Mouse (Mus musculus): ENCODE measurements around the gene Aldh3b3. TPM values are rescaled to one million over a fixed set of nuclear protein-coding genes. Genes with fewer than 3 reads are reported as not detected.

Gene Aldh3b3
- polyA plus RNA-seq (2015; fragmentation: Nextera tagmentation; extraction: Ambion mirVana), result 0.07 TPM in 1 of 2 replicates, not detected in the other

DNA sequence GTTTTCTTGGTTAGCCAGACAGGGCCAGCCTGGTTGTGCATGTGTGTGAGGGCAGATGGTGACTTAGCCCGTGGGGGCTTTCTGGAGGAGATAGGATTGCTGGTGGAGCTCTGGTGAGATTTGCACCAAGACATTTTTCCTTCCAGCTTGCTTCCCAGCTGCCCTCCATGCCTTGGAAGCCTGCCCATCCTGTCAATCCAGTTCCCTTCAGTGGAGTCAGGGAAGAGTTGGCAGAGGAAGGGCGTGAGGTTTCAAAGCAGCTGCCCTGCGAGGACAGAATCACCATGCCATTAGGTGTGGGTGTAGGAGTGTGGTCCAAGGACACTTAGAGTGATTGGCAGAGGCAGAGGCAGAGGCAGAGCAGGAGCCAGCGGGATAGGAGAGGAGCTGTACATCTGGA is at the start of gene Aldh3b3:
Gene Aldh3b3 (plus strand): TSS at position 176 of the 400 bp plus-strand sequence.
- no peak for DNase-seq (ENCODE audit: low spot score)

- DNase-seq (ENCODE audit: low spot score), result no peak
Observed at GRCm38 (mm10) chr19:3910206-3910605, 48.2 kb upstream of the Aldh3b3 start.

DNA sequence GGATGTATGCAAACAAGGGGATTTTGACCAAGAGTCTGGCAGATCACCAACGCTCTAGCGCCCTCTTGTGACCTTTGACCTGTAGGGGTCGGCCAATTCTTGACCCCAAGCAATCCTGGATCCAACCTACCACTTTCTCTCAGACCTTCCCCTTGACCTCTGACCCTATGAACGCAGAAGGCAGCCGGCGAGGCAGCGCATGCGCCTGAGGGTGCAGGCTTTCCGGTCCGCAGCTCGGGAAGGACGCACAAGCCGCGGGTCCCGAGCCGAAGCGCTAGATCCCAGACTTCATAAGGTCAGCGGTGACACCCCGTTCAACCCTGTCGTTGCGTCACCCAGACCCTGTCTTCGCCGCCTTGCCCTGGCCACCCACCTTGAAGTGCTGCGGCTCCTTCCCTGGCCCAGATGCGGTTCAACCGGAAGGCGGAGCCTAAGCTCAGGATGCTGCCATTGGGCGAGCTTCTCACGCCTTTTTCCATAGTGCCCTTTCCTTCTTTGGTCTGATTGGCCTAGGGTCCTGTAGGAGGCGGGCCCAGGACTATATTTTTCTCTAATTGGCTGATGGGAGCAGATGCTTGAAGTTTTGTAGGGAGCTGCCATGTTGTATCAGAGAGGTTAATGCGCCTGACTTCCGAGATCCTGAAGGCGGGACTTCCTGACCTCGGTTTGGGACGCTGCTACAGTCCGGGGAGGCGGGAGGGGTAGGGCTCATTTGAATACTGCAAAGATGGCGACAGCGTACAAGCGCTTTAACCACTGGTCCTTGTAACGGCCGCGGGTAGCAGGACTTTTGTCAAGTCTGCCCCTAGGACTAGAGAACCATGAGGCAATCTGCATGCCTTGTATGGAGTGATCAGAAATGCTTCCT is 45.9 kb upstream of the Aldh3b3 start, which contains the start of gene Ndufs8:
Gene Ndufs8 (minus strand): TSS at position 438 of the 868 bp plus-strand sequence.
- peak; percentile 98 for DNase-seq (ENCODE audit: low spot score)

DNA sequence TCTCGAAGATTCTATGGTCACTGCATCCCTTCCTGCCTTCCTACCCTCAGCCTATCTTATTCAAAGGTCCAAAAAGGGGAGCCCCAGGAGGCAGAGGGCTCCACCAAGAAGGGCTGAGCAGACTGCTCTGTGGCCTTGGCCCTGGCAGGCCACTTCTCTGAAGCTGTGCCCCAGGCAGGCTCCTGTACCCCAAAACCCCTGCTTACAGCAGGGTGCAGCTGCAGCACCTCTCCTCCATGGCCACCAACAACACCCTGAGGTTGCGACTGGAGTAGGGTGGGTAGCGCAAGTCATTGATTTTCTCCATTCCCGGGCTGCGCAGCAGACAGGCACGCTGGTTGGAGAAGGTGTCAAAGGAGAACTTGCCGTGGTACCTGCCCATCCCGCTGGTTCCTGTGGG is 44.8 kb upstream of the Aldh3b3 start:
- DNase-seq (ENCODE audit: low spot score), result no peak

DNA sequence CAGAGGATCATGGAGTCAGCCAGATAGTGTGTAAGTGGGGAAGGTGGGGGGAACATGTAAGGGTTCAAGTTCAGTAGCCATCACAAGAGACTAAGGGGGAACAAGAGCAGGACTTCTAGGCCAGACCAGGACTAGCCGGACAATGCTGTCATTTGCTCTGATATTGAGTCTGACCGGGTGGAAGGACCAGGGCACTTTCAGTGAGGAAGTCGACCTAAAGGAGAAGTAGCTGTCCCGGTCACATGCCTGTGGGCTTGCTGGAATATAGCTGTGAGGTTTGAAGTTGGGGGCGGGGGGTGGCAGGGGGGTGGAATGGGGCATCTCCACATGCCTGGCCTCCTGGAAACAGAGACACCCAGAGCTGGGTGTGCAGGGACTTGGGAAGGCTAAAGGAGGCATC is 43.9 kb upstream of the Aldh3b3 start:
- DNase-seq (ENCODE audit: low spot score), result no peak

- no peak for DNase-seq (ENCODE audit: low spot score)
Observed at GRCm38 (mm10) chr19:3916727-3917126, 41.7 kb upstream of the Aldh3b3 start.

DNA sequence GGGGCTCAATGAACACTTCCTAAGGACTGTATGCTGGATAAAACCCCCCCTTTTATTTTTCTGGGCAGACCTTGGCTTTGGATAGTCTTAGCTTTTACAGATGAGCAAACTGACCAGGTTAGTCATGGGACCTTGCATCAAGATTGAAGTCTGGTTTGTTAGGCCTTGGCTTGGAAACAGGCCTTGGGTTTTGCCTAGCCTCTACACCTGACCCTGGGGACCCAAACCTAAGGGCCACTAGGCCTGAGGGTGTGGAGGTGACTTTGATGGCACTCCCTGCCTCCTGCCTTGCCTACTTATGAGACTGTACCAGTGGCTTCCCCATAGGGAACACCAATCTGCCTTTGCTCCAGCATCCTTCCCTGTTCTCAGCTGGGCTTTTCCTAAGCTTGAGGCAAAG is 38.5 kb upstream of the Aldh3b3 start:
- no peak for DNase-seq (ENCODE audit: low spot score)

DNA sequence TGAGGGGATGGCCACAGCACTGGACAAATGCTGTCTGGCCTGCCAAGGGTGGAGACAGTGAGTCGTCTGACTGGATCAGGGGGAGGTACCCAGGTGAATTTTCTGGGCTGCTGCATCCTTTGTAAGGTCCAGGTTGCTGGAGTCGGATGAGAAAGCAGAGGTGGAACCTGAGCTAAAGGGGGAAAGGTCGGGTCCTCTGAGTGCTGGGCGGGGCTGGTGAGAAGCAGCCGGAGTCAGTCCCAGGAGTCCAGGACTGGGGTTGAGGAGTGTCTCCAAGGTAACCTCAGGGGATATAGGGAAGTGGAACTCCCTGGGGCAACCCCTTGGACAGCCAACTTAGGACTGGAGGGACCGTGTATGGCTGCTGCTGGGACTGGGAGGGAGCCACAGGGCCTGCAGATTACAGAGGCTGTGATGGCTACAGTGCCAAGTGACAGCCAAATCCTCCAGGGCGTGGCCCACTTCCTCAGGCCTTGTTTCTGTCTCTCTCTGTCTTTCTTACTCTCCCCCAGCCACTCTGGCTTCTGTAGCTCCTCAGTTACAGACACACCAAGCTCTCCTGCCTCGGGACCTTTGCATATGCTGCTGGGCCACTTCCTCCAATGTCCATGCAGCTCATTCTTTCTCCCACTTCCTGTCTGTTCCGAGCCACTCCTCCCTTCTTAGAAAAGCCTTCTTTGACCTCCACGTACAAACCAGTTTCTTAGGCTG is 35.6 kb upstream of the Aldh3b3 start:
- no peak for DNase-seq (ENCODE audit: low spot score)

GRCm38 (mm10) chr19:3923586-3923985 is 34.9 kb upstream of the Aldh3b3 start:
- peak; percentile 48 for DNase-seq (ENCODE audit: low spot score)

DNA sequence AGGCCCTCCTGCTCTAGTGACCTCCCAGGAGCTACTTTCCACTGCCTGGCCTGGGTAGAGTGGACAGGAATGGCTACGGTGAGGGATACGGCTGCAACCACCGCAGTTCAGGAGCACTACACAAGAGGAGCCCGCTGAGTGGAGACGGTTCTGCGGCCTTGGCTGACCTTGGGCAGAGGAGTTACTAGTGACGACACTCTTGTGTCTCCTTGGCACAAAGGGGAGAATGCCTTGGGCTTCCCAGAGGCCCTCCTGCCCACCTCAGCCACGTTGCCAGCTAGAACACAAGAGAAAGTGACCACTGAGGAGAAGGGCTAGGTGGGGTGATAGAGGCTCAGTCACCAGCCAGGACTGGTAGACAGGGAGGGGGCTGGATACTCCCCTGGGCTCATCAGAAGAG is 34.3 kb upstream of the Aldh3b3 start:
- DNase-seq (ENCODE audit: low spot score), result no peak

DNA sequence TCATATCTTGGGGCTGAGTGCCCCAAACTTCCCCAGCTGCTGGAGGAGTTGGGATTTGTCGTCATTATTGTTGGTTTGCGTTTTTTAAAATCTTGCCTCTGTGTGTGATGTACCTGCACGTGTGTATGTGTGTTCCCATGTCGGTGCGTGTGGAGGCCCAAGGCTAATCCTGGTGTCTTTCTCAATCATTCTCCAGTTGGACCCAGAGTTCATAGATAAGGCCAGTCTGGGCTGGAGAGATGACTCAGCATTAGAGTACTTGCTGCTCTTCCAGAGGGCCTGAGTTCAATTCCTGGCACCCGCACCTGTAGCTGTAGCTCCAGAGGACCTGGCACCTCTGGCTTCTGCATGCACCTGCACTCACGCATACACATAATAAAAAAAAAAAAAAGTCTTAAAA is 33.6 kb upstream of the Aldh3b3 start:
- DNase-seq (ENCODE audit: low spot score), result no peak

DNA sequence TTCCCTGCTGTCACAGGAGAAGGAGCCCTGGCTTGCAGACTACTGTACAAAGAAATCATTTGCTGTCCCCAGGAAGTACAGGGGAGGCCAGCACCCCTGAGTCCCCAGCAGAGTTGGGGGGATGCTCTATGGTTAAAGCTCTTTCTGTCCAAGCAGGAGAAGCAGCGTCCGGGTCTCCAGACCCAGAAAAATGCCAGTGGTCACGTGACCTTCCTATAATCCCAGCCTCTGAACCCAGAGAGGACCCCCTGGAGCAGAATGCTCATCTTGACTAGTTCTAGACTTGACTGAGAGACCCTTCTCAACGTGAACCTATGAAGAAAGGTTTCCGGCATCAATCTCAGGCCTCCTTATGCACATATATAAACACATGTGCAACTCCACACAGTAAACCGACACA is 32.6 kb upstream of the Aldh3b3 start:
- no peak for DNase-seq (ENCODE audit: low spot score)

DNA sequence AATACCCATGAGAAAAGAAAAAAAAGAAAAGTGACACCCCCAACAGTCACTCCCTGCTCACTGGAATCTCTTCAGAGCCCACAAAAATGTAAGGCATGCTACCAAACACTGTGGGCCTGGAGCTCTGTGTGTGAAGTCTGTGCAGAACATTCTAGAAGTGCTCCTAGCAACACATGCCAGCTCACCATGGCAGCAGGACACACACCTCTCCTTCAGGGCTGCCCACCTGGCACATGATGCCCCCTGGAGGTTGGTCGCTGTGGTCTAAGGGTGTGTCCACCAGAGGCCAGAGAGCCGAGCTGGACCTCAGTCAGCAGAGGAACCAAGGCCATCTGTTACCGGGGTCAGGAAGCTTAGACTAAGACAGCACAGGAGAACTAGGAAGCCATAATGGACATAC is 32.2 kb upstream of the Aldh3b3 start:
- DNase-seq (ENCODE audit: low spot score), result no peak

- no peak for DNase-seq (ENCODE audit: low spot score)
Observed at GRCm38 (mm10) chr19:3926685-3927084, 31.8 kb upstream of the Aldh3b3 start.

DNA sequence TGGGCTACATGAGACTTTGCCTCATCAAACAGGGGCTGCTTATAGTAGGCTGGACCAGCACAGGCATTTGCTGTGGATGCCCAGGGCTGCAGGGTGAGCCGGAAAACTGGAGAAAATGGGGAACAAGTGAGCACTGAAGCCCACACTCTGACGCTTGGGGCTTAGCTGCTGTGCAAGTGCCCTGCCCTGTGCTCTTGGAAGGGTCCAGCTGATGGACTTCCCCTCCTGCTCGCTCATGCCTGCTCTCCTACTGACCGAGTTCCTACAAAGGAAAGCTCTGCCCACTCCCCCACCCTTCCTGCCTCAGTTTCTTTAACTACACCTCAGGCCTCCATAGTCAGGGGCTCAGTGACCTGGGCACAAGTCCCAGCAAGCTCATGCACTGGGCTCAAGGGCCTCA is 30.5 kb upstream of the Aldh3b3 start:
- DNase-seq (ENCODE audit: low spot score), result no peak

GRCm38 (mm10) chr19:3928779-3929178 is 29.7 kb upstream of the Aldh3b3 start:
- DNase-seq (ENCODE audit: low spot score), result no peak

DNA sequence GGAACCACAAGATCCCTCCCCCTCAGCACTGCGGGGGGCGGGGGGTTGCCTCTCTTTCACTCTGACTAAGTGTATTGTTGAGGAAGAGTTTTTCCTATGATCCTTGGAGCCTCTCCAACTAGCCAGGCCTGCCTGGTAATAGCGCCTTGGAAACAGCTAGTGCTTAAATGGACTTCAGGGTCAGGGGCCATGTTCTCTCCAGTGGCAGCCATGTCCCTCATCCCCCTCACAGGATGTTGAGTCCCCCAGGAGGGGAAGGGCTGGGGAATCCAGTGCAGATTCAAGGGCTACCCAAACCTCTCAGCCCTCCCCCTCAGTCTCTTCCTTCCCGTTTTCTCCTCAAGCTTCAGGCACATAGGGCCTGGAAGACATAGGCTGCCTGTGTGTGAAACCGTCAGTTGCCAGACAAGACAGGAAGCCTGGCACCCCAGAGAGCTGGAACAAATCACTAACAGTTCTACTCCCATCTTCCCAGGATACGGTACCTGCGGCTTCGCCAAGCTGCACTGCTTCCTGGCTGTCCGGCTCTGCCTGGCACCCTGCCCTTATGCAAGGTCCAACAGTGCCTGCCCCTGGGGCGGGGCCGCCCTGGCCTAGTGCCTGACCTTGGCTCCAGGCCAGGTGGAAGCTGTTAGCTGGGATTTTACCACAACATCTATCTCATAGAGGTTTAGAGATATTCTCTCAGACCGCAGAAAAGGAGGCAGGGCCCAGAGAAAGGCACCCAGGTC is 29.1 kb upstream of the Aldh3b3 start, which contains the start of gene Aldh3b1:
Gene Aldh3b1 (minus strand): TSS at position 598 of the 731 bp plus-strand sequence.
- DNase-seq (ENCODE audit: low spot score), result peak; percentile 19

DNA sequence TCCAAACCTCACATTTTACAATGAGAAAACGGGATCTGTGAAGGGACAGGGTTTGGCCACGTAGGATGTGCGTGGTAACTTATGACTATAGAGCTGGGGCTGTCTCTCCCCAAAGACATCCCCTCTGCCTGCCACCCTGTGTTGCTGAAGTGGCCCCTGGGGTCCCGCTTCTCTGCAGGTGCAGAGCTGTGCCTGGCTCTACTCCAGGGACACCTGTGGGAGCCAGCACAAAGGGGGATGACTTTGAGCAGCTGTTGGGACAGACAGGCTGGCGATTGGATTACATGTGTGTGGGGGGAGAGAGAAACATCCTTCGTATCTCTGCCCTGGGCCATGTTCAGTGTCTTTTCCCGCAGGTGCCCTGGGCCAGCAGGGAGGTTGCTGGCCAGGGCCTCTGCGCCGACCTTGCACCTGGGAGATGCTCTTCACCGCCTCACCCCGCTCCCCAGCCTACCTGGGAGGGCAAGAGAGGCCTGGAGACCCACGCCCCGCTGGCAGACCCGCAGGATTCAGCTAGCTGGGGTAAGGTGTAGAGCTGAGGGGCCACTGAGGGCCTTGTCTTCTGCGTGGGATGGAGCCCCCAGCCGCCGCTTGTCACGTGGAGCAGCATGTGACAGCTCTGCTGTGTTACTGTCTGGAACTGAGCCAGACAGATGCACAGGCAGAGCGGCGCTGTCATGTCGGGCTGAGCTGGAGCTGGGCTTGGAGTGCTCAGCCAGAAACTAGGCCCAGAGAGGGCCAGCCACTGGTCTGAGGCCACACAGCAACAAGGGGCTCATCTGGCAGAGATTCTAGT is 28.0 kb upstream of the Aldh3b3 start:
- DNase-seq (ENCODE audit: low spot score), result peak; percentile 49

DNA sequence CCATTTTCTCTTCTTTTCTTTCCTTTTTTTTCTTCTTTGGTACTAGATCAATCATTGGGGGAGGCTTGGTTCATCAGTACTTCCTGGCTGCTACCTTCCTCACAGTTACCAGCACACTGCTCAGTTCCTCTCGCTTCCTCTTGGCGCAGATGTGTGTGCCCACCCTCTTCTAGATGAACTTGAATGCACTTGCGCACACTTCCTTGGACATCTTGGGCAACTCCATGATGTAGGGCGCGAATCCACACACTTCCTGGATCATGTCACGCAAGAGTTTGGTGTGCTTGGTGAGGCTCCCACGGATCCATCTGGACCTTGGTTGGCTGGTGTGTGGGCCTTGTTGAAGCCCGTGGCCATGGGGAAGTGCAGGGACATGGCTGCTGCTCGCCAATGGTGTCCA is 26.7 kb upstream of the Aldh3b3 start:
- DNase-seq (ENCODE audit: low spot score), result peak; percentile 47

DNA sequence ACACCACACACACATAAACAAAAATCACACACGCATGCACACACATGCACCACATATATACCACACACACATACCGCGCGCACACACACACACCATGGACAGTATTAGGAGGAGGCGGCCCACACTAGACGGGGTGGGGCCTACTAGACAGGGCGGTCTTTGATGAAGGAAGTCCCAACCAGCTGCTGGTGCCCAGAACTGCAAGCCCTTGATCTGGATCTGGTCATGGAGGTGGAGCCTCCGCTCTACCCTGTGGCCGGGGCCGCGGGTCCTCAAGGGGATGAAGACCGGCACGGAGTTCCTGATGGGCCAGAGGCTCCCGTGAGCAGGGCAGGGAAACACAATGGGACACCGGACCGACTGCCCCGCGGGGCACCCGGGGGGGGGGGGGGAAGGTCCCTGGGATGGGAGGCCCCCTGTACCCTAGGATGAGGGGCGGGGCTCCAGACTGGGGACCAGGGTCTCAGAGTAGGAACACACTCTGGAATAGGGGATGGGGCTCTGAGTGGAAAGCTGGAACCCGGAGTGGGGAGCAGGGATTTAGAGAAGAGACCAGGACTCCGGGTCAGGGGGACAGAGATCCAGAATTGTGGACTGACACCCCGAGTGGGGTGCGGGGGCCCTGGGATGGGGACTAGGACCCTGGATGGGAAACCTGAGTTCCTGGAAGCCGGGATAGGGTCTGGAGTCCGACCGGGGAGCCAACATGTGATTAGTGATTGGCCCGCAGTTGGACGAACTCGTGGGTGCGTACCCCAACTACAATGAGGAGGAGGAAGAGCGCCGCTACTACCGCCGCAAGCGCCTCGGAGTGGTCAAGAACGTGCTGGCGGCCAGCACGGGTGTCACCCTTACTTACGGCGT is 23.2 kb upstream of the Aldh3b3 start, which contains the start of gene Unc93b1:
Gene Unc93b1 (plus strand): TSS at position 155 of the 864 bp plus-strand sequence.
- peak; percentile 46 for DNase-seq (ENCODE audit: low spot score)
